Mouse (Mus musculus) cerebellum, postnatal 36 days (tissue): ENCODE measurements around the gene Kcnd3.

Experiments used
- DNase-seq, 2 experiments: peaks; one replicate each; pipeline ENCODE4 v3.0.0; 2021 to 2022; ENCODE audit warnings: mixed read lengths in 2 of 2

Kcnd3 gene

GRCm38 (mm10) chr3:105591766-105592165 lies 139.6 kb downstream of the Kcnd3 start:
- DNase-seq = no peak

GRCm38 (mm10) chr3:105592246-105592645 lies 140.1 kb downstream of the Kcnd3 start:
- no peak for DNase-seq

GRCm38 (mm10) chr3:105600483-105600882 lies 148.4 kb downstream of the Kcnd3 start:
- peak; percentile 43 to 49 for DNase-seq

GRCm38 (mm10) chr3:105602966-105603365 lies 150.8 kb downstream of the Kcnd3 start:
- no peak for DNase-seq

- DNase-seq = peak; percentile 62 to 66
These were observed 153.6 kb downstream of the Kcnd3 start for GRCm38 (mm10) chr3:105605726-105606125.

GRCm38 (mm10) chr3:105608857-105609256 lies 156.7 kb downstream of the Kcnd3 start:
- DNase-seq = no peak

GRCm38 (mm10) chr3:105611531-105612422 lies 159.6 kb downstream of the Kcnd3 start:
- DNase-seq = peak; percentile 69 to 71

GRCm38 (mm10) chr3:105612423-105612814 lies 160.3 kb downstream of the Kcnd3 start:
- no peak for DNase-seq

- DNase-seq = no peak
These were observed 165.0 kb downstream of the Kcnd3 start for GRCm38 (mm10) chr3:105616861-105617743.

GRCm38 (mm10) chr3:105621154-105621553 lies 169.0 kb downstream of the Kcnd3 start:
- no peak for DNase-seq

GRCm38 (mm10) chr3:105623137-105623536 lies 171.0 kb downstream of the Kcnd3 start:
- DNase-seq = no peak

- DNase-seq = no peak
These were observed 173.8 kb downstream of the Kcnd3 start for GRCm38 (mm10) chr3:105625961-105626360.

- no peak for DNase-seq
These were observed 175.1 kb downstream of the Kcnd3 start for GRCm38 (mm10) chr3:105627258-105627657.

- no peak for DNase-seq
These were observed 180.2 kb downstream of the Kcnd3 start for GRCm38 (mm10) chr3:105632296-105632695.

GRCm38 (mm10) chr3:105633021-105633420 lies 180.9 kb downstream of the Kcnd3 start:
- no peak for DNase-seq

GRCm38 (mm10) chr3:105642186-105642585 lies 190.1 kb downstream of the Kcnd3 start:
- peak; percentile 65 to 69 for DNase-seq

GRCm38 (mm10) chr3:105643566-105643965 lies 191.4 kb downstream of the Kcnd3 start:
- DNase-seq = peak; percentile 86 to 87

- no peak for DNase-seq
These were observed 196.9 kb downstream of the Kcnd3 start for GRCm38 (mm10) chr3:105648889-105649567.

GRCm38 (mm10) chr3:105653544-105654380 lies 201.6 kb downstream of the Kcnd3 start:
- DNase-seq = peak; percentile 69

GRCm38 (mm10) chr3:105655031-105655585 lies 203.0 kb downstream of the Kcnd3 start:
- no peak for DNase-seq

GRCm38 (mm10) chr3:105660530-105660929 lies 208.4 kb downstream of the Kcnd3 start:
- DNase-seq = no peak

GRCm38 (mm10) chr3:105663043-105663442 lies 210.9 kb downstream of the Kcnd3 start:
- no peak for DNase-seq
